Mouse (Mus musculus) CD4-positive helper T cell, adult 2 months (primary cell): ENCODE results near the gene Chil5.
"Not testable (repeated sequence)": the region's sequence is repeated elsewhere in the genome, so short reads cannot be mapped to it uniquely, and the experiment has no call there.

Source experiments
- DNase-seq: peaks from one replicate; pipeline ENCODE4 v3.0.0-alpha.2; 2012; ENCODE audit warnings: low read depth, missing footprints, low spot score

Gene Chil5

GRCm38 (mm10) chr3:106032781-106033180 lies at the start of gene Chil5:
Gene Chil5, minus strand, starts transcription at chr3:106032814.
- peak; percentile 61 for DNase-seq

- no peak for DNase-seq
Observed at GRCm38 (mm10) chr3:106074824-106075223, 42.2 kb upstream of the Chil5 start.

- no peak for DNase-seq
Observed at GRCm38 (mm10) chr3:106070994-106071393, 38.4 kb upstream of the Chil5 start.

GRCm38 (mm10) chr3:106067707-106068106 lies 35.1 kb upstream of the Chil5 start:
- peak; percentile 51 for DNase-seq

- no peak for DNase-seq
Observed at GRCm38 (mm10) chr3:106057966-106058365, 25.4 kb upstream of the Chil5 start.

- DNase-seq: no peak
Observed at GRCm38 (mm10) chr3:106051896-106052295, 19.3 kb upstream of the Chil5 start.

GRCm38 (mm10) chr3:106040306-106040705 lies 7.7 kb upstream of the Chil5 start:
- no peak for DNase-seq

- no peak for DNase-seq
Observed at GRCm38 (mm10) chr3:106024135-106024534, 8.5 kb downstream of the Chil5 start.

- peak; percentile 10 for DNase-seq
Observed at GRCm38 (mm10) chr3:106021840-106022239, 10.8 kb downstream of the Chil5 start.

GRCm38 (mm10) chr3:106014546-106014945 lies 18.1 kb downstream of the Chil5 start, which contains the start of gene Pifo:
Gene Pifo, minus strand, starts transcription at chr3:106014646.
- no peak for DNase-seq

- peak; percentile 66 for DNase-seq
Observed at GRCm38 (mm10) chr3:106003360-106003759, 29.3 kb downstream of the Chil5 start.

- DNase-seq: peak; percentile 89
Observed at GRCm38 (mm10) chr3:106001416-106002370, 30.9 kb downstream of the Chil5 start.

GRCm38 (mm10) chr3:106000707-106001375 lies 31.8 kb downstream of the Chil5 start:
- DNase-seq: no peak

GRCm38 (mm10) chr3:105994730-105995129 lies 37.9 kb downstream of the Chil5 start:
- no peak for DNase-seq

GRCm38 (mm10) chr3:105991653-105992283 lies 40.8 kb downstream of the Chil5 start:
- peak; percentile 66 for DNase-seq

GRCm38 (mm10) chr3:105989611-105990010 lies 43.0 kb downstream of the Chil5 start:
- not testable (repeated sequence) for DNase-seq

GRCm38 (mm10) chr3:105974174-105974573 lies 58.4 kb downstream of the Chil5 start:
- no peak for DNase-seq

GRCm38 (mm10) chr3:105973411-105973810 lies 59.2 kb downstream of the Chil5 start, which contains the start of gene Ovgp1:
Gene Ovgp1, plus strand, starts transcription at chr3:105973711.
- DNase-seq: no peak

GRCm38 (mm10) chr3:105971831-105972446 lies 60.7 kb downstream of the Chil5 start:
- DNase-seq: no peak
